Mouse (Mus musculus): Measurements from ENCODE around the gene Apbb2. TPM values are rescaled to one million over a fixed set of nuclear protein-coding genes. Genes with fewer than 3 reads are reported as not detected.

The Apbb2 gene
- total RNA-seq, 2 experiments from 2014 or later = 55.9 to 59.5 TPM

Other genes starting within 250 kb of the Apbb2 start
- gene Uchl1, start 57.3 kb upstream of the Apbb2 start, total RNA-seq (2021) = 100 to 1,000 TPM; 839 to 868 TPM
- gene Limch1, start 127.0 kb upstream of the Apbb2 start, total RNA-seq (2021) = 100 to 1,000 TPM; 122 to 133 TPM